Mouse (Mus musculus) ZHBTc4 (cell line): ENCODE measurements around the gene Timm9.

Experiments used
- DNase-seq: peaks from one replicate; pipeline ENCODE4 v3.0.0-alpha.2; 2011; ENCODE audit warnings: low read depth, low spot score

The Timm9 gene

GRCm38 (mm10) chr12:71136130-71136973 lies at the start of gene Timm9, which contains the start of gene 2700049A03Rik:
Timm9 (minus strand) TSS chr12:71136684.
2700049A03Rik (plus strand) TSS chr12:71136848.
- peak; percentile 91 for DNase-seq

GRCm38 (mm10) chr12:71184396-71184795 lies 47.9 kb upstream of the Timm9 start:
- DNase-seq, result no peak

DNA sequence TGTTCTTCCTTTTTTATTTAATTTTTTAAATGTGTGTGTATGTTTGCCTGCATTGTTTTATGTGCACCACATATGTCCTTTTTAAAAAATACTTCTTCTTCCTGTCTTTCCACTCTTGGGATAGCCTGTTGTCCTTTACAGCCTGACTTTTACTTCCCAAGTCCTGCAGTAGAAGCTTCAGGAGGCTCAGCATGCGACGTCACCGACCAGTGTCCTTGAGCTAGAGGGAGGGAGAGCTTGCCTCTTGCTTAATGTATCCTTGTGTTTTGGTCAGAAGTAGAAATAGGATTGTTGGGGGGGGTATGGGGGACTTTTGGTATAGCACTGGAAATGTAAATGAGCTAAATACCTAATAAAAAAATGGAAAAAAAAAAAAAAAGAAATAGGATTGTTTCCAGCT lies 47.3 kb upstream of the Timm9 start:
- no peak for DNase-seq

DNA sequence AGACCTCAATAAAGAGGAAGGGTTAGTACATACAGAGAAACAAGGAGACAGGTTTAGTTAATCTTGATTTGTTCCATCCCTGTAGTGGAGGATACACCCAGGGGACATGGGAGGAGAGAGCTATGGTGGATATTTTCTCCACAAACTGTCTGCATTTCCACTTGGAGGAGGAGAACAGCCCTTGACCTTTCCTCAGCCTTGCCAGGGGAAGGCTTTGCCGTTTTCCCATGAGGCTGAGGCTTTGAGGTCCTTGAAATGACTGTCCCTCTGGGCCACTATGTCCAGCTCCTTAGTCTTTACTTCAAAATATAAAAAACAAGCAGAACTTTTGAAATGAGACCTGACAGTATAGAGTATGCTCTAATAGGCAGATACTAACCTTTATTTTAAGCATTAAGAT lies 33.4 kb upstream of the Timm9 start:
- DNase-seq, result no peak

DNA sequence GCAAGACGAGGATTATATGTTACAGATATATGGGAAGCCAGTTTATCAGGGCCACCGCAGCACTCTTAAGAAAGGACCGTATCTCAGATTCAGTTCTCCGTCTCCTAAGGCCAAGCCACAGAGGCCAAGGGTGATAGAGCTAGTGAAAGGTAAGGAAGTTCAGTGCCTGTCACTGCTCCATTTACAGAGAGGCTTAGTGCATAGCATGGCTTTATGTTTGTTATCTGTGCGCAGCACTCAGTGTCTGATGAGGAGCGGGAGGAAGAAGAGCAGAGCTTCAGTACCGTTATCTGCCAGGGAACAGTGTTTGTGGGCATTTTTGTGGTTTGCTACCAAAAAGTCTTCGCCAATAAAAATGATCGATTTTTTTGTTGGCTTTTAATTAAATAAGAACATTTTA lies 27.9 kb upstream of the Timm9 start:
- no peak for DNase-seq

- no peak for DNase-seq
Observed at GRCm38 (mm10) chr12:71157974-71158373, 21.5 kb upstream of the Timm9 start.

DNA sequence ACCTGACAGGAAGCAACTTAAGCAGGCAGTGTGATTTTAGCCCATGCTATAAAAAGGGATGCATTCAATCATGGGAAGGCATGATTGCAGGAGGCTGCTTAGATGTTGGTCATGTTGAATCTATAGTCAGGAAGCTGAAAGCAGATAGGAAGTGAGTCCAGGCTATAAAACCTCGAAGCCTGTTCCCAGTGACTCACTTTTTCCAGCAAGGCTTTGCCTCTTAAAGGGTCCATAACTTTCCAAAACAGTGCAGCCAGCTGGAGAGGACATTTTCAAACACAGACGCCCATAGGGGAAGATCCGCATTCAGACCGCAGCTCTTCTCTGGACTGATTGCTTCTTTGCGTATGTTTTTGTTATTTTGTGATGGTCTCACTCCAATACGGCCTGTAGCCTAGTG lies 18.5 kb upstream of the Timm9 start:
- no peak for DNase-seq

- DNase-seq, result no peak
Observed at GRCm38 (mm10) chr12:71150167-71150566, 13.7 kb upstream of the Timm9 start.

DNA sequence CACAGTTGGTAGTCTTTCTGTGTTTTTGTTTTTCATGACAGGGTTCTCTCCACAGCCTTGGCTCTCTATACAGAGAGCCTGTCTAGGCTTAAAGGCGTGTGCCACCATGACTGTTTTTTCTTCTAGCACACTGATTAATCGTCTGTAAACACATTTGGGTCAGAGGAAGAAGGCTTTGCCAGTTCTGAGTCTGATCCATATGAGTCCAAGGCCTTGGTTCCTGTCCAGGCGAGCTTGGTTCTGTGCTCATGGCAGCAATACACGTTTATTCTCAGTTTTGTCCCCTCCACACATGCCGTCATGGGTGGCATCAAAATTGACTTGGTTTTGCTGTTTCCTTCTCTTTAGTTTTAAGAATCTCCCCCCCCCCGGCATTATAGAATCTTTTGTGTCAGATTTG lies 13.0 kb upstream of the Timm9 start:
- no peak for DNase-seq

DNA sequence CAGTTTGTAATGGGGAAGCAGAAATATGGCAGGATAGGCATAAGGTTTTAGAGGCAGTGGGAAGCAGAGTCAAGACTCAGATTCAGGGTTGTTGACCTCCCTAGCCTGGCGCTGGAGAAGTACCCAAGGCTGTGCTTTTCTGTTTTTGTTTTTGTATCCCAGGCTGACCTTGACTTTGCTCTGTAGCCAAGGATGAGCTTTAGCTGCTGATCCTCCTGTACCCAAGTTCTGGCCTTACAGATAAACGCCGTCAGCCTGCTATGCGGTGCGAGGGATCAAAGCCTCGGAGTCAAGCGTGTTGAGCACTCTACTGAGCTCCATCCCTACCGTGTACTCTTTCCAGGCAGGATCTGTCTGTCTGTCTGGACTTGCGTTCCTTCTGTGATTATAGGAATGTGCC lies 12.3 kb upstream of the Timm9 start:
- no peak for DNase-seq

DNA sequence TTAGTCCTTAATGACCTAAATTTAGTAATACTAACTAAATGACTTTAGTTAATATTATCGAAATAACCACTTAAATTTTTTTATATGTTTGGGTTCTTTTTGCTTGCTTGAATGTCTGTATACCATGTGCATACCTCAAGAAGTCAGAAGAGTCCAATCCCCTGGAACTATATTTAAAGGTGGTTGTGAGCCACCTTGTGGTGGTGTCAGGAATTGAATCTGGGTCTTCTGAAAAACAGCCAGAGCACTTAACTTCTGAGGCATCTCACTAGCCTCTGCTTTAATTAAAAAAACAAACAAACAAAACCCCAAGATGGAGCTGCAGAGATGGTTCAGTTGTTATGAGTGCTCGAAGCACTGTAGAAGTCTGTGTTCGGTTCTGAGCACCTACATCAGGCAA lies 11.2 kb upstream of the Timm9 start:
- DNase-seq, result peak; percentile 66

DNA sequence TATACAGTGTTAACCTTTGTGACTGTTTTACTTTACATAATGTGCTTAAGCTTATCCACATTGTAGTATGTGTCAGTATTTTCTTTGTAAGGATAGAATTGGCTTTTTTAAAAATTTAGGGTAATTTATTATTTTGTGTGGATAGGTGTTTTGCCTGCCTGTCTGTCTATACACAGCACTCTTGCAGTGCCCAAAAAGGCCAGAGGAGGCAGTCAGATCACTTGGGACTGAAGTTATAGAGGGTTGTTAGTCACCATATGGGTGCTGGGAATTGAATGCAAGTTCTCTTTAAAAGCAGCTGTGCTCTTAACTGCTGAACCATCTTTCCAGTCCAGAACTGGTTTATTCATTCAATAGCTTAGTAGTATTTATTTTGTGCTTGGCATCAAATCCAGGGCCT lies 4.7 kb upstream of the Timm9 start:
- DNase-seq, result peak; percentile 45

GRCm38 (mm10) chr12:71139258-71139828 lies 2.9 kb upstream of the Timm9 start:
- peak; percentile 15 for DNase-seq

DNA sequence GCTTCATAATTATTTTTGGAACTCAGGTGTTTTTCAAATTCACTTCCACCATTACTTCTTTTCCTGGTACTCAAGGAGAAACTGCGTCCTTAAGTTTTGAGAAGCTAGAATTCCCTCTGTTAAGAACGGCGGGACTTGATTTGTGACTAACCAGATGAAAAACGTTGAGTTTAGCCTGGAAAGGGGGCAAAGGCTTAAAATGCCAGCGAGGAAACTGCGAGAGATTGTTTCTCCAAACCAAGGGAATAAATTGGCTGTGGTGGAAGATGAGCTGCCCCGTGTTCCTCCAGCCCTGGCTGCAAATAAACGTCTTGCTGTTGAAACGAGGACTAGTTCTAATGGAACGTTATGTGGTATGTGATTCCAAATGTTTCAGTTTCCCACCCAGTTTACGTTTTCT lies 1.2 kb upstream of the Timm9 start:
- no peak for DNase-seq

DNA sequence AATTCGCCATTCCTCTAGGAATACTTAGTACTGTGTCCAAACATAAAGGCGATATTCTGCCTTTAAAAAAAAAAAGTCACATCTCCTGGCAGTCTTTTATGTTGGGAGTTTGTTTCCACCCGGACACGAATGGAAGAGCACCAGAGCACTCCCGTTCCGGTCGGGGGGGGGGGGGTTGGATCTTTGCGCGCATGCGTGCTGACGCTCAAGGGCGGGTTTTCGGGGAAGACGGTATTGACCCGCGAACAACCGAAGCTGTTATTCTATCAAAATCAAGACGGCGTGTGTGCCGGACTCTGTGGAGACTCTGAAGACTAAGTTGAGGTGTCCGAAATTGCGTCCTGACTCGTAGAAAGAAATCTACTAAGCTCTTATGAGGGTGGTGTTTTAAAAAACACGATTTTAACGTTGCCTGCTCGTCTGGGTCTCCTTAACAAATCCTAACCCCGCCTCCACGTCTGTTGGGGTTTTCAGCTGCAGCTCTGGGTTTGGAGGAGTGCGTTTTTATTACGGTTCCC lies 549 bp upstream of the Timm9 start:
- peak; percentile 95 for DNase-seq

GRCm38 (mm10) chr12:71135581-71135980 lies 903 bp downstream of the Timm9 start:
- DNase-seq, result no peak

- DNase-seq, result no peak
Observed at GRCm38 (mm10) chr12:71123286-71123685, 13.2 kb downstream of the Timm9 start.

DNA sequence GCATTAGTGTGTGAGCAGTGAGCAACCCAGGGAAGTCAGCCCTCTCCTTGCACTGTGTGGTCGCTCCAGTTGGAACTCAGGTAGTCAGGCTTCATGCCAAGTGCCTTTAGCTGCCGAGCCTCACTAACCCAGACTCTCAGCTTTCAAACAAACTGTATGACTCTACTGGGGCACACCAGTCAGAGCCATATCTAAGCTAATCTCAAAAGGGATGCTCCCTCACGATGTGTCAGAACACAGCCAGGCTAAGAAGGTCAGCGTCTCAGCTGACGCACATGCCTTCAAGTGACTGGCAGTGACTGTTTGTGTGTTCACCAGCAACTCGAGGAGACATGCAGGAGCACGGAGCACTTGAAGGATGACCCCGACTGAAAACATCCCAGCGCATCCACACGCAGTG lies 13.8 kb downstream of the Timm9 start:
- DNase-seq, result no peak

DNA sequence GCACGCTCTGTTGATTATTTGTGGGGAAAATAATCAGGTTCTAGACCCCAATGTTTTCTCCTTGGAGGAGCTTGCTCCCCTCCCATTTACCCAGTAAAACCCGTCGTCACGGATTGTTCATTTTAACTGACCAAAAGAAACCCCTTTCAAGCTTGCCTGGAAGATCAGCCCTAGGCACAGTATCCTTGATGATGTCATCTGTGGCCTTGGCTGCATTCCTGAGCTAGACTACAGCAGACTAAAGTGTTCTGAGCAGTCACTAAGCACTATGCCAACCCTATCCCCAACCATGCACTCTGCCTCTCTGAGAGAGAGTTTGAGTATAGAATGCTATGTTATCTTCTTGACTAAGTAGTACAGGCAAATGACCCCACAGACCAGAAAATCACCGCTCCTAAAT lies 20.1 kb downstream of the Timm9 start:
- no peak for DNase-seq

DNA sequence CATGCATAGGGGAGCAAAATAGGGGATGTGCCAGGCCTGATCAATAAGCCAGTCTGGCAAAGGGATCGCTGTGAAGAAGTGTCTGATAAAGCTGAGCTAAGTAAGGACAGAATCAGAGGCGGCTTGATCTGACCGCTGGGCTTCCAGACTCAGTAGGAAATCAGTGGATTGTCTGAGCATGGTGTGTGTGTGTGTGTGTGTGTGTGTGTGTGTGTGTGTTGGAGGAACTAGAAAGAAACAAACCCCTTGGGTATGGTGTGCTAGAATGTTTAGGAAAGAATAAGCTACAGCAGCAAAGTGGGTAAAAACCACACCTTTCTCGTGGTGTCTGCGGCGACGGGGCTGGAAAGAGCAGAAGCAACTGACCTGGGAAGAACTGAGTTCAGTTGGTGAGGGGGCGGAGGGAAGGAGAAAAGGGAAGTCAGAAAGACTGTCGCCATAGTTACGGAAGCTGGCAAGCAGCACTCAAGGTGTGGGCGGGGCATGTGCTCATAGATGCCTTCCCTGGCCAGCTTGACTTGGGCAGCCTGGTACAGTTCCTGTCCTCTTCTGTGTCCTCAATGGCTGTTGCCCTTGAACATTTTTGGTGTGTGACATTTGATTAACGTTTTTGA lies 22.7 kb downstream of the Timm9 start:
- DNase-seq, result peak; percentile 81

DNA sequence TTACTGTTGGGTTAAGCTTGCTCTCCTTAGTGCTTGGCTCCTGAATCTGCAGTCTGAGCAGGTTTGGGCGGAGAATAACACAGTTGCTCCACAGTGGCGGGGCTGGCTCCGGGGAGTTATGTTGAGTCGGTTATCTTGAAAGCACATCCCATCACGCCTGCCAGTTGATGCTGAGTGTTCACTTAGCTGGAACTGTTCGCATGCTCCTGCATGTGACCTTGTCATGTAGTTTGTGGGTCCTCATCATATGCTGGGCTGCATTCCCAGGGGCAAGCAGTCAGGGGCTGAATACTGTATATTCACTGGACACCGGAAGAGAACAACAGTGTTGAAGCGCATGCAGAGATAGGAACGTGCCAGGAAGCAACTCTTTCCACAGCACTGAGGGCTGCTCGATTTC lies 23.4 kb downstream of the Timm9 start:
- peak; percentile 40 for DNase-seq

- DNase-seq, result peak; percentile 78
Observed at GRCm38 (mm10) chr12:71111331-71111730, 25.2 kb downstream of the Timm9 start, which contains the start of gene Tomm20l. Tomm20l (plus strand) TSS chr12:71111428.
